Mouse (Mus musculus) intestine, embryonic 14.5 days (tissue): Measurements from ENCODE around the gene Cacna2d3. TPM values are rescaled to one million over a fixed set of nuclear protein-coding genes. Genes with fewer than 3 reads are reported as not detected.

Experiments used
- ATAC-seq: fragments of 200-750 bp; cut with Nextera tagmentation; replicated peaks from 2 replicates; pipeline ENCODE4 v1.8.0; 2017; ENCODE audit warnings: low read depth, moderate number of reproducible peaks, moderate TSS enrichment, moderate library complexity; ENCODE audit not compliant: low FRiP score, low TSS enrichment
- DNase-seq: peaks from one replicate; pipeline ENCODE4 v3.0.0-alpha.2; 2018; ENCODE audit warnings: low spot score
- H3K27ac ChIP-seq: fragments of 300-500 bp; sonication (generic); 2 replicates; pipeline ENCODE4 v1.5.1; 2014; ENCODE audit warnings: low read depth, mild to moderate bottlenecking, control low read depth
- H3K27me3 ChIP-seq: fragments of 300-500 bp; sonication (generic); replicated peaks from 2 replicates; pipeline ENCODE4 v1.6.1; 2014; ENCODE audit warnings: low read length, control low read depth; ENCODE audit not compliant: control insufficient read depth, insufficient read depth
- H3K36me3 ChIP-seq: fragments of 300-500 bp; sonication (generic); 2 replicates; pipeline ENCODE4 v1.6.1; 2014; ENCODE audit warnings: low read length, control low read depth; ENCODE audit not compliant: control insufficient read depth, insufficient read depth
- H3K4me1 ChIP-seq: fragments of 300-500 bp; sonication (generic); replicated peaks from 2 replicates; pipeline ENCODE4 v1.6.1; 2014; ENCODE audit warnings: low read length, control low read depth, mixed read lengths; ENCODE audit not compliant: control insufficient read depth, insufficient read depth
- H3K4me2 ChIP-seq: fragments of 300-500 bp; sonication (generic); 2 replicates; pipeline ENCODE4 v1.6.1; 2014; ENCODE audit warnings: low read length
- H3K4me3 ChIP-seq: fragments of 300-500 bp; sonication (generic); 2 replicates; pipeline ENCODE4 v1.5.1; 2014; ENCODE audit warnings: low read depth, low read length, control low read depth, mixed read lengths
- H3K9ac ChIP-seq: fragments of 300-500 bp; sonication (generic); 2 replicates; pipeline ENCODE4 v1.6.1; 2014; ENCODE audit warnings: mild to moderate bottlenecking, low read length
- H3K9me3 ChIP-seq: fragments of 300-500 bp; sonication (generic); 2 replicates; pipeline ENCODE4 v1.6.1; 2016; ENCODE audit warnings: low read length, control low read depth; ENCODE audit not compliant: control insufficient read depth
- WGBS: fragments of 180-500 bp; shearing (Covaris S2); extraction: QIAGEN DNeasy Blood & Tissue Kit; methylation state at CpG from one replicate; pipeline ENCODE4 v1.1.7; 2014; 5-methylcytosine and 5-hydroxymethylcytosine counted together
- polyA plus RNA-seq: library from polyadenylated mRNA; unstranded; fragments of >200 nt; fragmentation: Nextera tagmentation; extraction: Ambion mirVana; gene quantifications from 2 replicates; pipeline ENCODE4 v1.2.1, GENCODE M21; 2014

Cacna2d3 gene
- polyA plus RNA-seq, 1 experiment from 2014 or later = 2.2 TPM

- no peak overlapping the region for H3K27ac ChIP-seq
Observed at GRCm38 (mm10) chr14:29608761-29609160, 112.9 kb downstream of the Cacna2d3 start.

GRCm38 (mm10) chr14:29599428-29599827 lies 122.2 kb downstream of the Cacna2d3 start:
- 75% methylated on average over 8 of the region's 8 CpGs for WGBS
- Histone ChIP-seq H3K4me3 (no peak overlapping the region), H3K27ac (no peak overlapping the region), H3K9me3 (no peaks in the 10 kb centered on the region), H3K36me3 (no peaks in the 10 kb centered on the region), H3K4me2 (no peak overlapping the region), H3K9ac (no peak overlapping the region), H3K27me3 (no peaks in the 10 kb centered on the region), H3K4me1 (no peaks in the 10 kb centered on the region)
- DNase-seq = no peak
- ATAC-seq = no peak

More at GRCm38 (mm10) chr14:29608761-29609160, 112.9 kb downstream of the Cacna2d3 start:
- no peak for DNase-seq
- no peak overlapping the region for H3K4me2 ChIP-seq
- H3K9me3 ChIP-seq = no peaks in the 10 kb centered on the region
- no peak overlapping the region for H3K4me3 ChIP-seq
- no peaks in the 10 kb centered on the region for H3K36me3 ChIP-seq
- H3K27me3 ChIP-seq = no peaks in the 10 kb centered on the region
- no peak for ATAC-seq
- H3K9ac ChIP-seq = no peak overlapping the region
- H3K4me1 ChIP-seq = no peaks in the 10 kb centered on the region
- WGBS = 42% methylated on average over 6 of the region's 6 CpGs

DNA sequence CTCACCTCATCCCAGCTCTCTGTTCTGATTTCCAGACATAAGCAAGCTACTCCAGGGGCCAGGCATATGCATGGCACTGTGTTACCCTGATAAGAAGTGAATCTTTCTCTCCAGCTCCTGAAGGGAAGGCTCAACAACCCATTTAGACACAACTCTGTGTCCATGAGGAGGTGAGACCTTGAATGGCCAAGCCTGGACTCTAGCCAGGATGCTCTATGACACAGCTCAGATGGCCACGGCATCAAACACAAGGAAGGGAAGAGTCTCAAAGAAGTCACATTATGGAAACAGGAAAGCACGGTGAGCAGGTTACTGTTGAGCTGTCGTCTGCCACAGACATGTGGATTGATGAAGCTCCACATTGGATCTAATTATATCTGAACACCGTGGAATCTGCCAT lies 128.8 kb downstream of the Cacna2d3 start:
- ATAC-seq = no peak
- Histone ChIP-seq H3K36me3 (no peaks in the 10 kb centered on the region), H3K27ac (no peak overlapping the region), H3K4me1 (no peaks in the 10 kb centered on the region), H3K27me3 (no peaks in the 10 kb centered on the region), H3K9ac (no peak overlapping the region), H3K4me2 (no peak overlapping the region), H3K4me3 (no peak overlapping the region), H3K9me3 (no peaks in the 10 kb centered on the region)
- no peak for DNase-seq
- WGBS = 92% methylated on average over 4 of the region's 4 CpGs

DNA sequence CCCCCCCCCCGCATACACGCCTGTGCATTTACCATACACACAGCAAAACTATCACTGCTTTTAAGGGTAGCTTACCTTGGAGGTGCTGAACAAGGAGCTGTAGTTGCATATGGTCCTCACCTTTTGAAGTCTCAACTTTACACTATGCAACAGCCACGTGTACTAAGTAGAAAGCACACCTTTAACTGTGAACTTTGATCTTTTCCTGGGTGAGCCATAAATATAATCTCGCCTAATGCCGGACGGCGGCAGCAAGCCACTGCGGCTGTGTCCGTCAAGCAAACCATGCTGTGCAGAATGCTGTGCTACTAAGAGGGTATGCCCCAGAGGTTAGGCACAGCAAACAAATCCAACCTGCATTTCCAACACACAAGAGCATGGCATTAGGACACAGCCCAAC lies 132.0 kb downstream of the Cacna2d3 start:
- Histone ChIP-seq H3K27ac (no peak overlapping the region), H3K4me3 (no peak overlapping the region), H3K27me3 (no peaks in the 10 kb centered on the region), H3K36me3 (no peaks in the 10 kb centered on the region), H3K9me3 (no peaks in the 10 kb centered on the region), H3K4me2 (no peak overlapping the region), H3K9ac (no peak overlapping the region), H3K4me1 (no peaks in the 10 kb centered on the region)
- 70% methylated on average over 9 of the region's 9 CpGs for WGBS
- no peak for ATAC-seq
- DNase-seq = no peak

DNA sequence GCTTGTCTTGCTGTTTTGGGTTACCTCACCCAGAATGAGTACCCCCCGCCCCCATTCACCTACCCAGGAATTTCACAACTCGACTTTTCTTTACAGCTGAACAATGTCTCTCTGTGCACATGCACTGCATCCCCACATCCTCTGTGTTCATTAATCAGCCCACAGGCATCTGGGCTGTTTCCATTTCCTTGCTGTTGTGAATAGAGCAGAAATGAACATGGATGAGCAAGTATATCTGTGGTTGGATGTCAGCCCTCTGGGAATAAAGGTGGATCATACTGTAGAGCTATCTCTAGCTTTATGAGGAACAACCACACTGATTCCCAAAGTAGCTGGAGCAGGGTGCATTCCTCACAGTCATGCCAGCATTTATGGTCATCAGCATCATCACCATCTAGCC lies 139.7 kb downstream of the Cacna2d3 start:
- Histone ChIP-seq H3K4me2 (no peak overlapping the region), H3K27me3 (no peaks in the 10 kb centered on the region), H3K27ac (no peak overlapping the region), H3K36me3 (no peaks in the 10 kb centered on the region), H3K9me3 (no peaks in the 10 kb centered on the region), H3K9ac (no peak overlapping the region), H3K4me3 (no peak overlapping the region), H3K4me1 (no peaks in the 10 kb centered on the region)
- WGBS = 65% methylated on average over 2 of the region's 2 CpGs
- ATAC-seq (no peak), DNase-seq (no peak)

DNA sequence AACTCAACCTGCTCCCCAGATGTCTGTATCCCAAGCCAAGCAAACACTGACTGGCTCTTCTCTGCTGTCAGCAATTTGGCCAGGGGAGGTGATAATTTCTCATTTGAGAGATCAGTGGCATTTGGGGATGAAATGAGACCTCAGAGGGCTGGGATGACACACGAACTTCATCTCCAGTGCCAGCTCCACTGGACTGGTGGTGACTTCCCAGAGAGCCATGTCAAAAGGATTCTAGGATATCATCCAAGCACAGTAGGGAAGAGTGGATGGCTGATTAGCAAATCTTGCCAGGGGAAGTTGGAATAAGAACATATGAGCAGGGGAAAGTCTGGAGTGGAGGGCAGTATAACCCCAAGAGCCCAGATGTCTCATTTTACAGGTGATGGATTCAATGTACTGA lies 143.9 kb downstream of the Cacna2d3 start:
- H3K27ac ChIP-seq = no peak overlapping the region
- DNase-seq (no peak), ATAC-seq (no peak)
- H3K4me3 ChIP-seq = no peak overlapping the region
- no peaks in the 10 kb centered on the region for H3K36me3 ChIP-seq
- no peaks in the 10 kb centered on the region for H3K9me3 ChIP-seq
- H3K4me2 ChIP-seq = no peak overlapping the region
- 71% methylated on average over 1 of the region's 1 CpGs for WGBS
- H3K9ac ChIP-seq = no peak overlapping the region
- H3K4me1 ChIP-seq = no peaks in the 10 kb centered on the region
- H3K27me3 ChIP-seq = no peaks in the 10 kb centered on the region

DNA sequence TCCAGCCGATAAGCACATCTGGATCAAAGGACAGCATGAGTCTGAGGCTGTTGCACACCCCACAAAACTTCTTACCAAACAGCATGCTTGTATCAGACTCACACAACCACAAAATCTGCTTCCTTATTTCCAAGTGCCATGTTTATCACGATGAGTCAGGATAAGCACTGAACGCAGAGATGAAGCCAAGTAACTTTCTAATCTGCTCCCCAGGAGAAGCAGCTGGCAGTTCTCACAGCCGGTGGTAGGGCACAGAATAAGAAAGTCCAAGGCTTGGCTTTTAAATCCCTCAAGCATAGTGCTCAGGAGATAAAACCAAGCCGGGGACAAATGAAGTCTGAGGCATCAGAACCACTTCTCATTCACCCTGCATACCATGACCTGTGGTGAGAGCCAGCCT lies 146.1 kb downstream of the Cacna2d3 start:
- no peak overlapping the region for H3K4me2 ChIP-seq
- 72% methylated on average over 5 of the region's 5 CpGs for WGBS
- no peaks in the 10 kb centered on the region for H3K27me3 ChIP-seq
- no peaks in the 10 kb centered on the region for H3K4me1 ChIP-seq
- DNase-seq (no peak), ATAC-seq (no peak)
- H3K27ac ChIP-seq = no peak overlapping the region
- no peaks in the 10 kb centered on the region for H3K9me3 ChIP-seq
- no peak overlapping the region for H3K4me3 ChIP-seq
- H3K9ac ChIP-seq = no peak overlapping the region
- no peaks in the 10 kb centered on the region for H3K36me3 ChIP-seq

DNA sequence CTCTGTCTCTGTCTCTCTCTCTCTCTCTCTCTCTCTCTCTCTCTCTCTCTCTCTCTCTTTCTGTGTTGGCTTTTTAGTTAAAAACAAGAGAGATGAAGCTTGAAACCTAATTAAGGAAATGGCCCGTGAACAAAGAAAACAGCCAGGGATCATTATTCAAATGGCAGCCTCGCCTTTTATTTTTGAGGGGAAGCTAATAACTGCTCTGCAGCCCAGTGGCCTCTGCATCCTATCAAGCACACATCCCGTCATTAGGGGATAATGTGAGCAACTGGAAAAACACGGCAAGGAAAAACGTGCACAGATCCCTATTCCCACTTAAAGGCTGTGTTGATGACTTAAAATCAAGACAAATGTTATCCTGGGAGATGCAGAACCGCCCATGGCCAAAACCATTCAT lies 159.0 kb downstream of the Cacna2d3 start:
- Histone ChIP-seq H3K27ac (no peak overlapping the region), H3K9ac (no peak overlapping the region), H3K9me3 (no peaks in the 10 kb centered on the region), H3K4me2 (no peak overlapping the region), H3K27me3 (no peaks in the 10 kb centered on the region), H3K4me1 (no peaks in the 10 kb centered on the region), H3K36me3 (no peaks in the 10 kb centered on the region), H3K4me3 (no peak overlapping the region)
- 45% methylated on average over 6 of the region's 6 CpGs for WGBS
- DNase-seq (no peak), ATAC-seq (no peak)

- 75% methylated on average over 11 of the region's 11 CpGs for WGBS
- DNase-seq = no peak
Observed at GRCm38 (mm10) chr14:29561122-29561834, 160.4 kb downstream of the Cacna2d3 start.

More at GRCm38 (mm10) chr14:29561122-29561834, 160.4 kb downstream of the Cacna2d3 start:
- Histone ChIP-seq H3K27me3 (no peaks in the 10 kb centered on the region), H3K4me1 (no peaks in the 10 kb centered on the region), H3K4me3 (no peak overlapping the region), H3K9ac (no peak overlapping the region), H3K9me3 (no peaks in the 10 kb centered on the region), H3K4me2 (no peak overlapping the region), H3K27ac (no peak overlapping the region), H3K36me3 (no peaks in the 10 kb centered on the region)
- no peak for ATAC-seq
